Mouse (Mus musculus): ENCODE measurements around the gene Uroc1. TPM values are rescaled to one million over a fixed set of nuclear protein-coding genes. Genes with fewer than 3 reads are reported as not detected.

Gene Uroc1
- polyA plus RNA-seq, 1 experiment: not detected

GRCm38 (mm10) chr6:90319475-90320191 lies 13.5 kb upstream of the Uroc1 start:
- TF ChIP-seq POLR2A (IDR thresholded peaks at IDR 0.05; ENCODE audit: low read depth, low read length) (no peak), CTCF (IDR thresholded peaks at IDR 0.05; ENCODE audit: borderline replicate concordance, insufficient read depth, low read length) (no peak)
- H3K27ac ChIP-seq (ENCODE audit: insufficient read depth, low read length): no peak overlapping the region
- H3K4me3 ChIP-seq (ENCODE audit: insufficient read depth, low read length): no peak overlapping the region
- H3K4me1 ChIP-seq (ENCODE audit: control insufficient read depth, insufficient read depth, low read length): no peaks in the 10 kb centered on the region

GRCm38 (mm10) chr6:90320429-90320828 lies 12.7 kb upstream of the Uroc1 start:
- Histone ChIP-seq H3K4me1 (ENCODE audit: control insufficient read depth, insufficient read depth, low read length) (no peaks in the 10 kb centered on the region), H3K4me3 (ENCODE audit: insufficient read depth, low read length) (no peak overlapping the region), H3K27ac (ENCODE audit: insufficient read depth, low read length) (no peak overlapping the region)
- TF ChIP-seq CTCF (IDR thresholded peaks at IDR 0.05; ENCODE audit: borderline replicate concordance, insufficient read depth, low read length): no peak
- no peak for TF ChIP-seq POLR2A (IDR thresholded peaks at IDR 0.05; ENCODE audit: low read depth, low read length)

GRCm38 (mm10) chr6:90321811-90322210 lies 11.3 kb upstream of the Uroc1 start:
- no peak for TF ChIP-seq POLR2A (IDR thresholded peaks at IDR 0.05; ENCODE audit: low read depth, low read length)
- no peak for TF ChIP-seq CTCF (IDR thresholded peaks at IDR 0.05; ENCODE audit: borderline replicate concordance, insufficient read depth, low read length)
- Histone ChIP-seq H3K4me1 (ENCODE audit: control insufficient read depth, insufficient read depth, low read length) (no peaks in the 10 kb centered on the region), H3K27ac (ENCODE audit: insufficient read depth, low read length) (no peak overlapping the region), H3K4me3 (ENCODE audit: insufficient read depth, low read length) (no peak overlapping the region)

GRCm38 (mm10) chr6:90324026-90324425 lies 9.1 kb upstream of the Uroc1 start:
- H3K4me3 ChIP-seq (ENCODE audit: insufficient read depth, low read length): no peak overlapping the region
- no peaks in the 10 kb centered on the region for H3K4me1 ChIP-seq (ENCODE audit: control insufficient read depth, insufficient read depth, low read length)
- TF ChIP-seq POLR2A (IDR thresholded peaks at IDR 0.05; ENCODE audit: low read depth, low read length) (no peak), CTCF (IDR thresholded peaks at IDR 0.05; ENCODE audit: borderline replicate concordance, insufficient read depth, low read length) (no peak)
- no peak overlapping the region for H3K27ac ChIP-seq (ENCODE audit: insufficient read depth, low read length)

- H3K4me3 ChIP-seq (ENCODE audit: insufficient read depth, low read length): no peak overlapping the region
- no peak overlapping the region for H3K27ac ChIP-seq (ENCODE audit: insufficient read depth, low read length)
- TF ChIP-seq CTCF (IDR thresholded peaks at IDR 0.05; ENCODE audit: borderline replicate concordance, insufficient read depth, low read length) (no peak), POLR2A (IDR thresholded peaks at IDR 0.05; ENCODE audit: low read depth, low read length) (no peak)
- no peaks in the 10 kb centered on the region for H3K4me1 ChIP-seq (ENCODE audit: control insufficient read depth, insufficient read depth, low read length)
Measured at GRCm38 (mm10) chr6:90324463-90324862, 8.6 kb upstream of the Uroc1 start.

- H3K4me1 ChIP-seq (ENCODE audit: control insufficient read depth, insufficient read depth, low read length): no peaks in the 10 kb centered on the region
- TF ChIP-seq CTCF (IDR thresholded peaks at IDR 0.05; ENCODE audit: borderline replicate concordance, insufficient read depth, low read length) (no peak), POLR2A (IDR thresholded peaks at IDR 0.05; ENCODE audit: low read depth, low read length) (no peak)
- no peak within 1 kb of the TSS for H3K4me3 ChIP-seq (ENCODE audit: insufficient read depth, low read length)
- no peak within 1 kb of the TSS for H3K27ac ChIP-seq (ENCODE audit: insufficient read depth, low read length)
Measured at GRCm38 (mm10) chr6:90324991-90325390, 8.1 kb upstream of the Uroc1 start, which contains the start of gene Chst13. TSS of gene Chst13 (minus strand) at chr6:90325185.

- Histone ChIP-seq H3K4me3 (ENCODE audit: insufficient read depth, low read length) (no peak overlapping the region), H3K4me1 (ENCODE audit: control insufficient read depth, insufficient read depth, low read length) (no peaks in the 10 kb centered on the region), H3K27ac (ENCODE audit: insufficient read depth, low read length) (no peak overlapping the region)
- TF ChIP-seq CTCF (IDR thresholded peaks at IDR 0.05; ENCODE audit: borderline replicate concordance, insufficient read depth, low read length) (no peak), POLR2A (IDR thresholded peaks at IDR 0.05; ENCODE audit: low read depth, low read length) (no peak)
Measured at GRCm38 (mm10) chr6:90327670-90328069, 5.4 kb upstream of the Uroc1 start.

- TF ChIP-seq POLR2A (IDR thresholded peaks at IDR 0.05; ENCODE audit: low read depth, low read length): no peak
- no peak for TF ChIP-seq CTCF (IDR thresholded peaks at IDR 0.05; ENCODE audit: borderline replicate concordance, insufficient read depth, low read length)
- Histone ChIP-seq H3K4me3 (ENCODE audit: insufficient read depth, low read length) (no peak overlapping the region), H3K27ac (ENCODE audit: insufficient read depth, low read length) (no peak overlapping the region), H3K4me1 (ENCODE audit: control insufficient read depth, insufficient read depth, low read length) (no peaks in the 10 kb centered on the region)
Measured at GRCm38 (mm10) chr6:90329953-90330352, 3.1 kb upstream of the Uroc1 start.

- no peaks in the 10 kb centered on the region for H3K4me1 ChIP-seq (ENCODE audit: control insufficient read depth, insufficient read depth, low read length)
- TF ChIP-seq CTCF (IDR thresholded peaks at IDR 0.05; ENCODE audit: borderline replicate concordance, insufficient read depth, low read length) (no peak), POLR2A (IDR thresholded peaks at IDR 0.05; ENCODE audit: low read depth, low read length) (no peak)
- H3K27ac ChIP-seq (ENCODE audit: insufficient read depth, low read length): no peak overlapping the region
- no peak overlapping the region for H3K4me3 ChIP-seq (ENCODE audit: insufficient read depth, low read length)
Measured at GRCm38 (mm10) chr6:90334244-90334643, 1.2 kb downstream of the Uroc1 start.

- H3K27ac ChIP-seq (ENCODE audit: insufficient read depth, low read length): no peak overlapping the region
- no peaks in the 10 kb centered on the region for H3K4me1 ChIP-seq (ENCODE audit: control insufficient read depth, insufficient read depth, low read length)
- no peak for TF ChIP-seq POLR2A (IDR thresholded peaks at IDR 0.05; ENCODE audit: low read depth, low read length)
- no peak for TF ChIP-seq CTCF (IDR thresholded peaks at IDR 0.05; ENCODE audit: borderline replicate concordance, insufficient read depth, low read length)
- no peak overlapping the region for H3K4me3 ChIP-seq (ENCODE audit: insufficient read depth, low read length)
Measured at GRCm38 (mm10) chr6:90342343-90342742, 9.3 kb downstream of the Uroc1 start.
